Mouse (Mus musculus): ENCODE data around the gene Fam20c.

The Fam20c gene

GRCm38 (mm10) chr5:138809767-138810166, 55.5 kb downstream of the Fam20c start:
- no peak for DNase-seq

GRCm38 (mm10) chr5:138819780-138820179, 65.5 kb downstream of the Fam20c start, which contains the start of gene Gm5294:
Gm5294 (plus strand) TSS chr5:138820080.
- DNase-seq = no peak

- DNase-seq = no peak
Observed at GRCm38 (mm10) chr5:138820717-138821332, 66.5 kb downstream of the Fam20c start.

- DNase-seq = no peak
Observed at GRCm38 (mm10) chr5:138825090-138825489, 70.8 kb downstream of the Fam20c start.

GRCm38 (mm10) chr5:138833406-138833805, 79.1 kb downstream of the Fam20c start:
- DNase-seq = no peak

- DNase-seq = no peak
Observed at GRCm38 (mm10) chr5:138834910-138835309, 80.6 kb downstream of the Fam20c start.

GRCm38 (mm10) chr5:138840981-138841380, 86.7 kb downstream of the Fam20c start:
- no peak for DNase-seq

- no peak for DNase-seq
Observed at GRCm38 (mm10) chr5:138843168-138843824, 89.0 kb downstream of the Fam20c start.

GRCm38 (mm10) chr5:138846506-138846905, 92.2 kb downstream of the Fam20c start:
- DNase-seq = no peak

- peak; percentile 85 for DNase-seq
Observed at GRCm38 (mm10) chr5:138848102-138848501, 93.8 kb downstream of the Fam20c start.

- no peak for DNase-seq
Observed at GRCm38 (mm10) chr5:138849682-138850461, 95.6 kb downstream of the Fam20c start.

GRCm38 (mm10) chr5:138850462-138850844, 96.1 kb downstream of the Fam20c start:
- DNase-seq = no peak

GRCm38 (mm10) chr5:138851296-138851780, 97.0 kb downstream of the Fam20c start:
- DNase-seq = no peak

GRCm38 (mm10) chr5:138852151-138852550, 97.8 kb downstream of the Fam20c start:
- DNase-seq = no peak

GRCm38 (mm10) chr5:138853349-138853748, 99.0 kb downstream of the Fam20c start:
- DNase-seq = no peak

GRCm38 (mm10) chr5:138857010-138857617, 102.8 kb downstream of the Fam20c start:
- DNase-seq = peak; percentile 71

- DNase-seq = no peak
Observed at GRCm38 (mm10) chr5:138857811-138858251, 103.5 kb downstream of the Fam20c start.

All from cerebellum, adult 11 months (tissue).